Mouse (Mus musculus) stomach, embryonic 14.5 days (tissue): ENCODE measurements around the gene Ndfip2. TPM values are rescaled to one million over a fixed set of nuclear protein-coding genes. Genes with fewer than 3 reads are reported as not detected.

Experiments
- ATAC-seq: fragments of 200-750 bp; cut with Nextera tagmentation; 2 replicates; pipeline ENCODE4 v1.8.0; 2017; ENCODE audit warnings: low read depth, moderate TSS enrichment; ENCODE audit not compliant: insufficient number of reproducible peaks, insufficient read depth, low FRiP score
- H3K27ac ChIP-seq: fragments of 300-500 bp; sonication (generic); 2 replicates; pipeline ENCODE4 v1.5.1; 2014; ENCODE audit warnings: mild to moderate bottlenecking, low read length, moderate library complexity, mixed read lengths
- H3K27me3 ChIP-seq: fragments of 300-500 bp; sonication (generic); 2 replicates; pipeline ENCODE4 v1.6.1; 2014; ENCODE audit warnings: low read length, control low read depth, mixed read lengths; ENCODE audit not compliant: control insufficient read depth, insufficient read depth
- H3K36me3 ChIP-seq: fragments of 300-500 bp; sonication (generic); 2 replicates; pipeline ENCODE4 v1.6.1; 2014; ENCODE audit warnings: mild to moderate bottlenecking, control low read depth, low read length, moderate library complexity, mixed read lengths; ENCODE audit not compliant: control insufficient read depth, insufficient read depth
- H3K4me1 ChIP-seq: fragments of 300-500 bp; sonication (generic); 2 replicates; pipeline ENCODE4 v1.6.1; 2014; ENCODE audit warnings: low read length, control low read depth, mixed read lengths; ENCODE audit not compliant: control insufficient read depth, insufficient read depth
- H3K4me2 ChIP-seq: fragments of 300-500 bp; sonication (generic); replicated peaks from 2 replicates; pipeline ENCODE4 v1.6.1; 2014; ENCODE audit warnings: low read depth, low read length, control low read depth
- H3K4me3 ChIP-seq: fragments of 300-500 bp; sonication (generic); 2 replicates; pipeline ENCODE4 v1.5.1; 2014; ENCODE audit warnings: low read depth, low read length, control low read depth
- H3K9ac ChIP-seq: fragments of 300-500 bp; sonication (generic); replicated peaks from 2 replicates; pipeline ENCODE4 v1.6.1; 2014; ENCODE audit warnings: low read depth, mild to moderate bottlenecking, control low read depth, low read length, moderate library complexity, mixed read lengths
- H3K9me3 ChIP-seq: fragments of 300-500 bp; sonication (generic); 2 replicates; pipeline ENCODE4 v1.6.1; 2016; ENCODE audit warnings: low read depth, low read length, control low read depth; ENCODE audit not compliant: control insufficient read depth
- WGBS: fragments of 180-500 bp; shearing (Covaris S2); extraction: QIAGEN DNeasy Blood & Tissue Kit; methylation state at CpG from one replicate; pipeline ENCODE4 v1.1.7; 2014; 5-methylcytosine and 5-hydroxymethylcytosine counted together
- polyA plus RNA-seq: library from polyadenylated mRNA; unstranded; fragments of >200 nt; fragmentation: Nextera tagmentation; extraction: Ambion mirVana; gene quantifications from 2 replicates; pipeline ENCODE4 v1.2.1, GENCODE M21; 2014

Ndfip2 gene
- polyA plus RNA-seq, 1 experiment from 2014 or later, result 71.2 TPM

GRCm38 (mm10) chr14:105240120-105240519, 18.3 kb upstream of the Ndfip2 start:
- no peak for ATAC-seq
- H3K4me2 ChIP-seq, result no peak overlapping the region
- no peaks in the 10 kb centered on the region for H3K9me3 ChIP-seq
- 72% methylated on average over 10 of the region's 10 CpGs for WGBS
- H3K27ac ChIP-seq, result no peak overlapping the region
- H3K9ac ChIP-seq, result no peak overlapping the region
- H3K4me1 ChIP-seq, result no peaks in the 10 kb centered on the region
- H3K36me3 ChIP-seq, result no peaks in the 10 kb centered on the region
- H3K4me3 ChIP-seq, result no peak overlapping the region
- no peaks in the 10 kb centered on the region for H3K27me3 ChIP-seq

GRCm38 (mm10) chr14:105243805-105244443, 14.4 kb upstream of the Ndfip2 start:
- H3K36me3 ChIP-seq, result no peaks in the 10 kb centered on the region
- no peaks in the 10 kb centered on the region for H3K4me1 ChIP-seq
- no peak overlapping the region for H3K4me3 ChIP-seq
- H3K27ac ChIP-seq, result no peak overlapping the region
- no peak for ATAC-seq
- WGBS, result 83% methylated on average over 7 of the region's 7 CpGs
- no peaks in the 10 kb centered on the region for H3K27me3 ChIP-seq
- no peak overlapping the region for H3K4me2 ChIP-seq
- no peak overlapping the region for H3K9ac ChIP-seq
- H3K9me3 ChIP-seq, result no peaks in the 10 kb centered on the region

- H3K4me2 ChIP-seq, result no peak overlapping the region
- no peaks in the 10 kb centered on the region for H3K9me3 ChIP-seq
- no peak overlapping the region for H3K27ac ChIP-seq
- ATAC-seq, result no peak
- no peaks in the 10 kb centered on the region for H3K27me3 ChIP-seq
- H3K4me1 ChIP-seq, result no peaks in the 10 kb centered on the region
- H3K36me3 ChIP-seq, result no peaks in the 10 kb centered on the region
- H3K4me3 ChIP-seq, result no peak overlapping the region
- H3K9ac ChIP-seq, result no peak overlapping the region
Observed at GRCm38 (mm10) chr14:105251038-105251437, 7.3 kb upstream of the Ndfip2 start.

DNA sequence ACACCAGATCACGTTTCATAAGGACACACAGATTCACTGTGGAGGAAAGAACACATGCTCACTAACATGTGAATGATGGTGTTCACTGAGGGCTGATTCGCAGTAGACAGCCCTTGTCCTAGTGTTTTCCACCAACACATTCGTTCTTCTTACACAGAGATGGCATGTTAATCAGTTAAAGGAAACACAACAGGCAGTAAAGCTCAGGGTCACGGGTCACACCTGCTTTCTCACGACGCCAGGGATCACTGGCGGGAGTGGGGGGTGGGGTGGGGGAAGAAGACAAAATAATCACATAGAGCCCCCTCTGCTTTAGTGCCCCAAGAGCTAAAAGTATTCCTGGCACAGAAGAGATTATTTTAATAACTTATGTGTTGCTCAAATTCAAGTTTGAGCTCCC, 5.1 kb upstream of the Ndfip2 start:
- Histone ChIP-seq H3K9ac (no peak overlapping the region), H3K36me3 (no peaks in the 10 kb centered on the region), H3K4me1 (no peaks in the 10 kb centered on the region), H3K27me3 (no peaks in the 10 kb centered on the region), H3K27ac (no peak overlapping the region), H3K4me3 (no peak overlapping the region), H3K9me3 (no peaks in the 10 kb centered on the region), H3K4me2 (no peak overlapping the region)
- ATAC-seq, result no peak
- 20% methylated on average over 7 of the region's 7 CpGs for WGBS

- Histone ChIP-seq H3K27me3 (no peaks in the 10 kb centered on the region), H3K36me3 (no peaks in the 10 kb centered on the region), H3K9me3 (no peaks in the 10 kb centered on the region), H3K4me2 (no peak overlapping the region), H3K27ac (no peak overlapping the region), H3K4me1 (no peaks in the 10 kb centered on the region), H3K4me3 (no peak overlapping the region), H3K9ac (no peak overlapping the region)
- ATAC-seq, result no peak
- 80% methylated on average over 5 of the region's 5 CpGs for WGBS
Observed at GRCm38 (mm10) chr14:105254401-105254800, 4.0 kb upstream of the Ndfip2 start.

DNA sequence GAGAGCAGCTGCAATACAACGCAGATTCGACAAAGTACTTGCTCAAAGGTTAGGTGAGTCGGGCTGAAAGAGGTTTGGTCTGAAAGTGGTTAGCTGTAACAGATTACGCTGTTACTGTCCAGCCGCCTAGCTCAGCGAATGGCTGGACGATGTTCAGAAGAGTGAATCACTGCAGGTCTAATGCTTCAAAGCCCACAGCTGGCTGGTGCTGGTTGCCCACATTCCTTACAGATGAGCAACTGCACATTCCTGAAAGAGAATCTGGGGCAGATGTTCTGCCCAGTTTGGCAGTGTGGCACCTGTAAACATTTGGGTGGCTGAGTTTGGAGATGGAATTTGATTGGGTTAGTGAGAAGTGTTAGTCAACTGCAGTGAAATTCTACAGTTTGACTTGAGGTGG, 2.8 kb upstream of the Ndfip2 start:
- H3K4me3 ChIP-seq, result no peak overlapping the region
- no peak overlapping the region for H3K4me2 ChIP-seq
- 0 out of 2 replicates have a peak, but pooled peaks cover 2% of the 10 kb centered on the region for H3K4me1 ChIP-seq
- WGBS, result 71% methylated on average over 7 of the region's 7 CpGs
- H3K9ac ChIP-seq, result no peak overlapping the region
- no peaks in the 10 kb centered on the region for H3K27me3 ChIP-seq
- no peaks in the 10 kb centered on the region for H3K9me3 ChIP-seq
- H3K36me3 ChIP-seq, result no peaks in the 10 kb centered on the region
- no peak overlapping the region for H3K27ac ChIP-seq
- ATAC-seq, result no peak

- WGBS, result 6% methylated on average over 24 of the region's 34 CpGs
- H3K9ac ChIP-seq, result peak overlapping the region; percentile 89
- H3K4me1 ChIP-seq, result 0 out of 2 replicates have a peak, but pooled peaks cover 8% of the 10 kb centered on the region
Observed at GRCm38 (mm10) chr14:105259035-105259880, 885 bp downstream of the Ndfip2 start.

GRCm38 (mm10) chr14:105262923-105263322, 4.5 kb downstream of the Ndfip2 start:
- no peaks in the 10 kb centered on the region for H3K27me3 ChIP-seq
- H3K4me2 ChIP-seq, result no peak overlapping the region
- no peak overlapping the region for H3K27ac ChIP-seq
- H3K9me3 ChIP-seq, result no peaks in the 10 kb centered on the region
- H3K9ac ChIP-seq, result no peak overlapping the region
- 0 out of 2 replicates have a peak, but pooled peaks cover 8% of the 10 kb centered on the region for H3K4me1 ChIP-seq
- no peak for ATAC-seq
- H3K36me3 ChIP-seq, result no peaks in the 10 kb centered on the region
- no peak overlapping the region for H3K4me3 ChIP-seq
- 60% methylated on average over 5 of the region's 5 CpGs for whole genome bisulfite sequencing

More at GRCm38 (mm10) chr14:105259035-105259880, 885 bp downstream of the Ndfip2 start:
- no peaks in the 10 kb centered on the region for H3K36me3 ChIP-seq
- H3K27ac ChIP-seq, result peak overlapping the region; percentile 92
- no peaks in the 10 kb centered on the region for H3K9me3 ChIP-seq
- H3K4me2 ChIP-seq, result peak overlapping the region; percentile 44
- no peaks in the 10 kb centered on the region for H3K27me3 ChIP-seq
- peak; percentile 74 for ATAC-seq
- peak overlapping the region; percentile 91 for H3K4me3 ChIP-seq
